Mouse (Mus musculus): Measurements from ENCODE around the gene Agpat4. TPM values are rescaled to one million over a fixed set of nuclear protein-coding genes. Genes with fewer than 3 reads are reported as not detected.

Gene Agpat4
- 10.8 and 24.7 TPM in 2 replicates for polyA plus RNA-seq (2012; rRNA removed; ENCODE audit: low replicate concordance)

DNA sequence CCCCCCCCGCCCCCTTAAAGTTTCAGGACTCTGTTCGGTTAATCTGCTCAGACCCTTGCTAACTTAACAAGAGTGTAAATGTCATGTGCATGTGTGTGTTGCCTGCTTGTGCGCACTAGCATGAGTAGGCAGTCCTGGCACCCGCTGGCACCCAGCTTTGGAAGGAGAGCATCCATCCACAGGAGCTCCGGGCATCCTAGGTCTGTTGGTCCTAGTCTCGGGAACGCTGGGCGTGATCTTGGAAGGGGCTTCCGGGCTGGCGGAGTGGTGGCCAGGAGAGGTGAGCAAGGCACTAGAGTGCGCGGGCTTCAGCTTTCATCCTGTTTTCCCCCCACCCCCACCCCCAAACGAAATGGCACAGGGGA, at the start of gene Agpat4:
Agpat4 (plus strand) TSS at position 144 of the 365 bp plus-strand sequence.

Other genes with a start within 250 kb of the Agpat4 start
- 15.7 and 36.2 TPM in 2 replicates for gene Map3k4, start 200.1 kb downstream of the Agpat4 start, polyA plus RNA-seq (2012; rRNA removed; ENCODE audit: low replicate concordance)